22 mouse cellular contexts compared by ENCODE assay signal in genomic region chr19:53779402-53779801, GRCm38 (mm10).
DNase-seq lines count a peak whose midpoint lies in the region; ATAC-seq and TF ChIP-seq lines count a peak whose summit lies in the region.
"Had no signal": no experiment of that assay in that cellular context is flagged by ENCODE, and none has a peak within 500 bp of the region (broad histone marks: within the 10 kb centered on the region; RNA-seq: fewer than 3 reads in every experiment).

No protein-coding gene starts in this region.

- no peak overlapping the region for H3K4me3 ChIP-seq in heart, embryonic 15.5 days
- no peak overlapping the region for H3K4me3 ChIP-seq in liver, postnatal 0 days (ENCODE audit: low read depth, low read length)
- H3K4me3 ChIP-seq: erythroblast, embryonic 14.5 days; forebrain, embryonic 13.5 days; hindbrain, embryonic 10.5 days; megakaryocyte, embryonic 14.5 days had no signal

- TF ChIP-seq CTCF in liver, postnatal 0 days (IDR thresholded peaks at IDR 0.05; ENCODE audit: low read depth): no peak

- peaks cover 36% of the 10 kb centered on the region for H3K4me1 ChIP-seq in heart, embryonic 15.5 days (replicated peaks)
- peaks cover 14% of the 10 kb centered on the region for H3K4me1 ChIP-seq in liver, postnatal 0 days (ENCODE audit: insufficient read depth)
- H3K4me1 ChIP-seq: hindbrain, embryonic 10.5 days had no signal

- peak overlapping the region; percentile 19; the same call in 1 of the 2 replicates for H3K27ac ChIP-seq in heart, embryonic 15.5 days
- no peak overlapping the region for H3K27ac ChIP-seq in liver, postnatal 0 days (ENCODE audit: low read depth)
- H3K27ac ChIP-seq: forebrain, embryonic 13.5 days; hindbrain, embryonic 10.5 days; stomach, postnatal 0 days had no signal

- intact Hi-C loops in heart, postnatal 14 days (cut with DNase I): no loop called here

- no peak for TF ChIP-seq EP300 in liver, postnatal 0 days (IDR thresholded peaks at IDR 0.05; ENCODE audit: low read depth)

- ATAC-seq in heart, embryonic 15.5 days (replicated peaks; ENCODE audit: insufficient number of reproducible peaks, insufficient read depth, low FRiP score, low read depth): no peak
- ATAC-seq in liver, postnatal 0 days: peak; percentile 36
- ATAC-seq in megakaryocyte, adult 5-6 weeks (ENCODE audit: poor library complexity, severe bottlenecking): no peak
- ATAC-seq: forebrain, embryonic 13.5 days had no signal

- DNase-seq in heart, adult 11 months: peak; percentile 92
- no peak for DNase-seq in heart, adult 18-20 months
- DNase-seq in heart, postnatal 14 days: no peak
- DNase-seq in liver: peak; percentile 36
- DNase-seq in liver, postnatal 0 days: no peak
- no peak for DNase-seq in ovary, postnatal 10 days (ENCODE audit: low spot score)
- DNase-seq: adrenal gland, postnatal 36 days; cerebellum, adult 8-10 months; gastrocnemius, postnatal 14 days; kidney, adult 8-10 months; kidney, postnatal 14 days; left cerebral cortex, postnatal 4 days; lung, adult 18-20 months; lung, postnatal 14 days; retina, postnatal 1 day had no signal

- H3K9me3 ChIP-seq in heart, embryonic 15.5 days (replicated peaks): no peaks in the 10 kb centered on the region
- no peaks in the 10 kb centered on the region for H3K9me3 ChIP-seq in liver, postnatal 0 days (ENCODE audit: low read length)
- H3K9me3 ChIP-seq: forebrain, embryonic 13.5 days; hindbrain, embryonic 10.5 days; megakaryocyte, embryonic 14.5 days had no signal

- H3K4me2 ChIP-seq in heart, embryonic 15.5 days: no peak overlapping the region
- H3K4me2 ChIP-seq in liver, postnatal 0 days (ENCODE audit: low read depth, low read length): no peak overlapping the region
- H3K4me2 ChIP-seq: forebrain, embryonic 13.5 days had no signal

- H3K36me3 ChIP-seq in heart, embryonic 15.5 days: no peaks in the 10 kb centered on the region
- H3K36me3 ChIP-seq in liver, postnatal 0 days (replicated peaks; ENCODE audit: insufficient read depth, low read length): no peaks in the 10 kb centered on the region
- H3K36me3 ChIP-seq: hindbrain, embryonic 10.5 days had no signal

- H3K9ac ChIP-seq in heart, embryonic 15.5 days: no peak overlapping the region; the same call in 1 of the 2 replicates
- H3K9ac ChIP-seq in liver, postnatal 0 days (replicated peaks): no peak overlapping the region
- H3K9ac ChIP-seq: forebrain, embryonic 13.5 days had no signal

- 56% methylated on average over 9 of the region's 9 CpGs for WGBS in heart, embryonic 15.5 days
- 70% methylated on average over 9 of the region's 9 CpGs for WGBS in liver, postnatal 0 days (ENCODE audit: insufficient replicate concordance)

- no peaks in the 10 kb centered on the region for H3K27me3 ChIP-seq in heart, embryonic 15.5 days
- no peaks in the 10 kb centered on the region for H3K27me3 ChIP-seq in liver, postnatal 0 days (ENCODE audit: insufficient read depth, low read length)
- H3K27me3 ChIP-seq: forebrain, embryonic 13.5 days; megakaryocyte, embryonic 14.5 days had no signal

Comparison
In these comparisons a context has a peak if more than half of its experiments do, and no peak if none do; other contexts are left out.
1. DNase-seq: peak in heart, adult 11 months (single experiment) and liver (single experiment); none in heart, adult 18-20 months (0 of 2), heart, postnatal 14 days (0 of 2), liver, postnatal 0 days (single experiment) and ovary, postnatal 10 days (single experiment).